Mouse (Mus musculus) ES-E14 (cell line): ENCODE results near the gene Gm609.

Experiments
- CHD2 ChIP-seq: IDR thresholded peaks from 2 replicates; pipeline ENCODE4 v1.6.1; 2014; ENCODE audit warnings: mild to moderate bottlenecking, low read depth, low read length, inconsistent platforms
- MAFK ChIP-seq: IDR thresholded peaks from 2 replicates; pipeline ENCODE4 v1.6.1; 2014; ENCODE audit warnings: mild to moderate bottlenecking, low read depth, low read length, inconsistent platforms; ENCODE audit not compliant: insufficient read depth

DNA sequence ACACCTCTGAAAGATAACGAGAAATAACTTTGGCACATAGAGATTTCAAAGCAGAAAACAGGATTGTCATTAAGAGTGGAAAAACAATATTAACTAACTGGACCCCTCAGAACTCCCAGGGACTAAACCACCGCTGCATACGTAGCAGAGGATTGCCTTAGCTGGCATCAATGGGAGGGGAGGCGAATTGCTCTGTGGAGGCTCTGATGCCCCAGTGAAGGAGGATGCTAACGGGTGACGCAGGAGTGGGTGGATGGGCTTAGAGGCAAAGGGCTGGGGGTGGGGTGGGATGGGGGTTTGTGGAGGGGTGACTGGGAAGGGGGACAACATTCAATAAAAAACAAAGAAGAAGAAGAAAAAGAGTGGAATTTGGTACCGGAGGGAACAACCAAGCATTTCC is 126.7 kb downstream of the Gm609 start:
- TF ChIP-seq MAFK (no peak), CHD2 (no peak)
